Mouse (Mus musculus) testis, adult 2 months (tissue): ENCODE measurements around the gene Sirt5.

ENCODE experiments used
- CTCF ChIP-seq: fragments of 200-500 bp; IDR thresholded peaks from 2 replicates; pipeline ENCODE4 v1.5.1; 2012; ENCODE audit warnings: low read depth, mild to moderate bottlenecking, inconsistent platforms, low read length, moderate library complexity; ENCODE audit not compliant: control insufficient read depth, insufficient read depth, insufficient replicate concordance
- POLR2A ChIP-seq: fragments of 200-500 bp; IDR thresholded peaks from 2 replicates; pipeline ENCODE4 v1.6.1; 2012; ENCODE audit warnings: low read depth, mild to moderate bottlenecking, inconsistent platforms, low read length, moderate library complexity; ENCODE audit not compliant: control insufficient read depth

DNA sequence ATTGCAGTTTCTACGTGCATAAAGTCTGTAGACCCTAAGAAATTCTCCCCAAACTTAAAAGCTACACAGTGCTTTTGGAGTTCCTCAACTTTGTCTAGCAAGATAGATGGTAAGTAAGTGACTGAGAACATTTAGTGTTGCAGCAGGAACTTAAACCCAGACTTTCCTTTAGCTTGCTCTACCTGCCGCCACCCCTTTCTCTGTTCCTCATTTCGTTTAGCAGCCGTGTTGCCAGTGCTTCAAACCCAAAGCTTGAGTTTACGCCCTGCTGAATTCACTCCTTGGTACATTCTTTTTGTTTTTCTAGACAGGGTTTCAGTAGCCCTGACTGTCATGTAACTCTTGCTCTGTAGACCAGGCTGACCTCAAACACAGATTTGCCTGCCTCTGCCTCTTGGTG is 34.3 kb downstream of the Sirt5 start:
- TF ChIP-seq CTCF (no peak), POLR2A (no peak)
